Mouse (Mus musculus) neural tube, embryonic 15.5 days (tissue): ENCODE data around the gene Gna13. TPM values are rescaled to one million over a fixed set of nuclear protein-coding genes. Genes with fewer than 3 reads are reported as not detected.

ENCODE experiments used
- ATAC-seq: fragments of 200-750 bp; cut with Nextera tagmentation; 2 replicates; pipeline ENCODE4 v1.8.0; 2017; ENCODE audit warnings: mild to moderate bottlenecking, moderate TSS enrichment, moderate library complexity; ENCODE audit not compliant: low FRiP score
- H3K27ac ChIP-seq: fragments of 300-500 bp; sonication (generic); replicated peaks from 2 replicates; pipeline ENCODE4 v1.5.1; 2015; ENCODE audit warnings: mild to moderate bottlenecking, inconsistent platforms
- H3K27me3 ChIP-seq: fragments of 300-500 bp; sonication (generic); replicated peaks from 2 replicates; pipeline ENCODE4 v1.6.1; 2015; ENCODE audit warnings: inconsistent platforms
- H3K36me3 ChIP-seq: fragments of 300-500 bp; sonication (generic); 2 replicates; pipeline ENCODE4 v1.6.1; 2015; ENCODE audit warnings: inconsistent platforms
- H3K4me1 ChIP-seq: fragments of 300-500 bp; sonication (generic); 2 replicates; pipeline ENCODE4 v1.6.1; 2015; ENCODE audit warnings: inconsistent platforms
- H3K4me2 ChIP-seq: fragments of 300-500 bp; sonication (generic); 2 replicates; pipeline ENCODE4 v1.6.1; 2015; ENCODE audit warnings: inconsistent platforms, mild to moderate bottlenecking, moderate library complexity
- H3K4me3 ChIP-seq: fragments of 300-500 bp; sonication (generic); replicated peaks from 2 replicates; pipeline ENCODE4 v1.5.1; 2015; ENCODE audit warnings: mild to moderate bottlenecking, inconsistent platforms
- H3K9ac ChIP-seq: fragments of 300-500 bp; sonication (generic); replicated peaks from 2 replicates; pipeline ENCODE4 v1.6.1; 2015; ENCODE audit warnings: mild to moderate bottlenecking, inconsistent platforms
- H3K9me3 ChIP-seq: fragments of 300-500 bp; sonication (generic); replicated peaks from 2 replicates; pipeline ENCODE4 v1.6.1; 2016; ENCODE audit warnings: inconsistent platforms
- WGBS: fragments of 180-500 bp; shearing (Covaris S2); methylation state at CpG from one replicate; pipeline ENCODE4 v1.1.7; 2015; ENCODE audit warnings: mixed read lengths; 5-methylcytosine and 5-hydroxymethylcytosine counted together
- polyA plus RNA-seq: library from polyadenylated mRNA; unstranded; fragments of >200 nt; fragmentation: Nextera tagmentation; extraction: Ambion mirVana; gene quantifications from 2 replicates; pipeline ENCODE4 v1.2.1, GENCODE M21; 2015

Gene Gna13
- polyA plus RNA-seq, 1 experiment from 2014 or later: 16.8 TPM

- peak overlapping the region; percentile 81 for H3K4me3 ChIP-seq
- H3K9me3 ChIP-seq: no peaks in the 10 kb centered on the region
- H3K4me2 ChIP-seq: peak overlapping the region; percentile 82
- peak overlapping the region; percentile 94 for H3K27ac ChIP-seq
- H3K27me3 ChIP-seq: 0 out of 2 replicates have a peak, but pooled peaks cover 10% of the 10 kb centered on the region
- H3K36me3 ChIP-seq: peaks cover 5% of the 10 kb centered on the region; the same call in 1 of the 2 replicates
- 0 out of 2 replicates have a peak, but pooled peaks have one; percentile 2 for ATAC-seq
- H3K4me1 ChIP-seq: peaks cover 60% of the 10 kb centered on the region
- peak overlapping the region; percentile 64 for H3K9ac ChIP-seq
- WGBS: 10% methylated on average over 27 of the region's 27 CpGs
Measured at GRCm38 (mm10) chr11:109361631-109362462, 784 bp upstream of the Gna13 start.

DNA sequence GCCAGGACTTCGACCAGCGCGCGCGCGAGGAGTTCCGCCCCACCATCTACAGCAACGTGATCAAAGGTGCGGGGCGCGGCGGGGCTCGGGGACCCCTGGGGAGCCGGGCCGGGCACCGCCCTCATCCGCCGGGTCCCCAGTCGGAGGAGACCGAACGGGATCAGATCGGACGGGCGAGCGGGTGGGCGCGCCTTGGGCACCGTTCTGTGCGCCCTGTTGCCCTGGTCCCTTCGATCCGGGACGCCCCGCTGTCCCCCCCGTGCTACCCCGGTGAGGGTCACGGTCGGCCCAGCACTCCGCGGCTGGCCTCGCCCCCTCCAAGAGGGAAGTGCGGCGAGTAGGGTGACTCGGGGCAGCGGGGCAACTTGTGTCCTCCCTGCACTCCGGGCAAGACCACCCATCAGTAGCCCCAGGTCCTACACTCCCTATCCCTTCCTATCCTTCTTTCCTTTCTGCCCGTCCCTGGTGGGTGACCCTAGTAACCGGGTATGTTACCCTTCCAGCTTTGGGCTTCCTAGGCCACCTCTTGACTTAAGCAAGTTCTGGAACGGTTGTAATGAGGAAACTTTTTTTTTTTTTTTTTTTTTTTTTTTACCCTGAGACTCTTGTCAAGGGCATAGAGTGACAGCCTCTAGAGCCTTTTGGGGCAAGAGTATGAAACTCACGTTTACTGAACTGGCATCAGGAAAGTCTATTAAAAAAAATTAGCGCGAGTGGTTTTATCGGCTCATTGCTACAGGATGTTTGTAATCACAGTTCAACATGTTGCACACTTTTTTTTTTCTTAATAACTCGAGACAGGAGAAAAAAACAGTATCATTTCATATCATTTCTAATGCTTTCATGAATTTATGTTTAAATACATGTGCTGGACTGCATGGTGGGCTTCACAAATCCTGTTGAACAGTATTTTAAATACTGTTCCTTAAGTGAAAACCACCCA lies 831 bp downstream of the Gna13 start:
- peaks cover 5% of the 10 kb centered on the region; the same call in 1 of the 2 replicates for H3K36me3 ChIP-seq
- peak overlapping the region; percentile 94 for H3K27ac ChIP-seq
- ATAC-seq: peak; percentile 59
- peaks cover 75% of the 10 kb centered on the region for H3K4me1 ChIP-seq
- H3K9ac ChIP-seq: peak overlapping the region; percentile 88
- WGBS: 2% methylated on average over 53 of the region's 53 CpGs
- H3K9me3 ChIP-seq: no peaks in the 10 kb centered on the region
- H3K4me2 ChIP-seq: peak overlapping the region; percentile 82
- peak overlapping the region; percentile 81 for H3K4me3 ChIP-seq
- 0 out of 2 replicates have a peak, but pooled peaks cover 10% of the 10 kb centered on the region for H3K27me3 ChIP-seq

GRCm38 (mm10) chr11:109364337-109364736 lies 1.7 kb downstream of the Gna13 start:
- H3K4me1 ChIP-seq: peaks cover 82% of the 10 kb centered on the region
- ATAC-seq: no peak

DNA sequence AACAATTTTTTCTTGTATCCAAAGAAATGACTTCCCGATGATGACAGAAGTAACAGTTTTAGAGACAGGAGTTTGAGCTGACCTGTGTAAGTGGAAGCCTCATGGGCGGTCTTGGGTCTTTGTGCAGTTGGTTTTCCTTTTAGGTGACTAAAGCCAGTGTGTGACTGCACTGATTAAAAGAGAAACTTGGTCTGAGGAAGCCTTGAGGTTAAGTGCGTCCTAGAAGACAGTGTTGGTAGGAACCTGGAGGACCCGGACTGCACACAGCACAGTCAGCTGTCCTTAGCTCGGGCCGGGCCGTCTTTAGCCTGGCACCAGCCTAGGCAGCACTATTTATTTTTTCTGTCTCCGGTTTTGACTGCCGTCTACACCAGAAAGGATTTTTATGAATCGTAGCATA lies 2.2 kb downstream of the Gna13 start:
- Histone ChIP-seq H3K36me3 (peaks cover 5% of the 10 kb centered on the region; the same call in 1 of the 2 replicates), H3K9me3 (no peaks in the 10 kb centered on the region), H3K27me3 (0 out of 2 replicates have a peak, but pooled peaks cover 10% of the 10 kb centered on the region), H3K4me2 (peak overlapping the region; percentile 82), H3K4me3 (peak overlapping the region; percentile 25), H3K27ac (no peak overlapping the region), H3K4me1 (peaks cover 78% of the 10 kb centered on the region), H3K9ac (no peak overlapping the region; the same call in 1 of the 2 replicates)
- ATAC-seq: no peak
- WGBS: 79% methylated on average over 10 of the region's 10 CpGs

More at GRCm38 (mm10) chr11:109364337-109364736, 1.7 kb downstream of the Gna13 start:
- WGBS: 66% methylated on average over 2 of the region's 2 CpGs
- Histone ChIP-seq H3K36me3 (peaks cover 5% of the 10 kb centered on the region; the same call in 1 of the 2 replicates), H3K27ac (no peak overlapping the region), H3K9ac (0 out of 2 replicates have a peak overlapping the region, but pooled peaks have one; percentile 11), H3K9me3 (no peaks in the 10 kb centered on the region), H3K4me2 (peak overlapping the region; percentile 82), H3K4me3 (peak overlapping the region; percentile 25), H3K27me3 (0 out of 2 replicates have a peak, but pooled peaks cover 10% of the 10 kb centered on the region)

GRCm38 (mm10) chr11:109365818-109366217 lies 3.2 kb downstream of the Gna13 start:
- ATAC-seq: no peak
- Histone ChIP-seq H3K9ac (no peak overlapping the region), H3K36me3 (peaks cover 5% of the 10 kb centered on the region; the same call in 1 of the 2 replicates), H3K9me3 (no peaks in the 10 kb centered on the region), H3K4me2 (peak overlapping the region; percentile 82), H3K27me3 (0 out of 2 replicates have a peak, but pooled peaks cover 7% of the 10 kb centered on the region), H3K27ac (no peak overlapping the region), H3K4me3 (0 out of 2 replicates have a peak overlapping the region, but pooled peaks have one; percentile 1), H3K4me1 (peaks cover 77% of the 10 kb centered on the region)
- WGBS: 84% methylated on average over 5 of the region's 5 CpGs

DNA sequence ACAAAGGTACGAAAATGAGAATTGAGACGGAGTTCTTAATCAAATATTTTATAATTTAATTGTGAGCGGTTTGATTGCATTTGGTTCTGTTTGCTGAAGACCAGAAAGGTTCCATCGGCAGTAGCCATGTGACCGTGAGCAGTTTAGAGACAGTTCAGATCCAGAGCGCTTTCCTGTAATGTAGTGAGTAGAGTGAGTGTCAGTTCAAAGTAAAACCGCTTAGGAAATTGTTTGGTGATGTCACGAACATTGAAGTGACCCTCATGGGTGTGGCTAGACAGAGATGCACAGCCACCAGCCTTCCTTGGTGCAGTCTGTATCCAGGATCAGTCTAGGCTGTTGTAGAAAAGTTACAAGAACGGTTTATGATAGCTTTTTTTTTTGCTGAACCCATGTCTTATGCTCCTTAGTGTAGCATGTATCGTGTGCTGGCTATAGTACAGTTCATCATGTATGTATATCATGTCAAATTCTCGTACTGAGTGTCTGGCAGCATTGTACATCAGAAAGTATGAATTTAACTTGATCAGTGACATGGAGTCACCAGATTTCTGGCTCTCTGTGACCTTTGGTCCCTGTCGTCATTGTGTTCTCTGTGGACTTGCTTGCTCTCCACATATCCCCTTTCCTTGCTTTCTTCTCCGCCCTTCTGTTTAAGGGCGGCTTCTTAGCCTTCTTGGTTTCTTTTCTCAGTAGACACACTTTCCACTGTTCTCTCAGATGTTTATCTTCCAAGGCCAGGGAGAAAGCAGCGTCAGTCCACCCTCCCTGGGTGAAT lies 4.4 kb downstream of the Gna13 start:
- peaks cover 5% of the 10 kb centered on the region; the same call in 1 of the 2 replicates for H3K36me3 ChIP-seq
- peaks cover 71% of the 10 kb centered on the region for H3K4me1 ChIP-seq
- no peaks in the 10 kb centered on the region for H3K27me3 ChIP-seq
- no peak for ATAC-seq
- no peak overlapping the region for H3K9ac ChIP-seq
- no peak overlapping the region for H3K4me2 ChIP-seq
- no peaks in the 10 kb centered on the region for H3K9me3 ChIP-seq
- H3K4me3 ChIP-seq: no peak overlapping the region
- no peak overlapping the region for H3K27ac ChIP-seq
- 89% methylated on average over 15 of the region's 15 CpGs for WGBS

DNA sequence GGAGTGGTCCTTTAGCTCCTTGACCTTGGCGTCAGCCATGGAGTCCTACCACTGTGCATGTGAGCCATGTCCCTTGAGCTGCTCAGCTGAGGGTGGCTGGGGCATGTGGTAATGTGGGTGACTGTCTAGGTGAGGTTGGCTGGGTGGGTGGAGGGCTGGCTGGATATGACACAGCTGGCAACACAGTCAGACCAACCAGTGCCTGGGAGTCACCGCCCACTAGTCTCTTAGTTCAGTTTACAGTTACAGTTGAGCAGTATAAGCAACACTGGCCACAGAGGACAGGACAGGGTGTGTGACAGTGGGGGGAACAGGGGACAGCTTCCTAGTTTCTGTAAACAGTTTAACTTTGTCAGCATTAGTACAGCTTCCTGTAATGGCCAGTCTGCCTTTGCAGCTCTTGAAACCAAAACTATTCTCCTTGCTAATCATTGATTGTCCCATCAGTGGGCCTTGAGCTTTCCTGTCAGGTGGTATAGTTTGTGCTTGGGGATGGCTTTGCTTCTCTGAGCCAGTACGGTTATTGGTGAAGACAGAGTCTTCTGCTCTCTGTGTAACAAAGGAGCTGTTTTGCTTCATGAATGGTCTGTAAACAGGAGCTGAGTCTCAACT lies 6.5 kb downstream of the Gna13 start:
- WGBS: 93% methylated on average over 3 of the region's 3 CpGs

DNA sequence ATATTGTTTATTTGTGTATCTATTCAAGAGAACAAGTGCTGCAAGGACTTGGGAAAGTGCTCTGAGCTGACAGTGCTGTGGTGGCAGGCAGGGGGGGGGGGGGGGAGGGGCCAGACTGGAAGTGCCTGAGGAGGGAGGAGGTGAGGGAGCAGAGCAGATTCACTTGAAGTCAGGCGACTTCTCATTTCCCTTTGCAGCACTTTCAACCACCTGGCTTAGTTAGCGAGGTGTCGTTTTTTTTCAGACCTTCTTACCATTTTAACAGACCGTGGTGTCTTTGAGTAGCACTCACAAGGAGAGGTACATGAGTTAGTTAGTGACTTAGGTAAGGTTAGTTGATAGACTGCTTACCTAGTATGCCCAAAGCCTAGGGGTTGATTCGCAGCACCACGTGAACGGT lies 12.8 kb downstream of the Gna13 start:
- 0 out of 2 replicates have a peak, but pooled peaks cover 3% of the 10 kb centered on the region for H3K36me3 ChIP-seq
- ATAC-seq: no peak
- no peaks in the 10 kb centered on the region for H3K9me3 ChIP-seq
- H3K4me2 ChIP-seq: no peak overlapping the region
- no peak overlapping the region for H3K9ac ChIP-seq
- H3K27me3 ChIP-seq: no peaks in the 10 kb centered on the region
- WGBS: 76% methylated on average over 7 of the region's 7 CpGs
- peaks cover 38% of the 10 kb centered on the region for H3K4me1 ChIP-seq
- H3K4me3 ChIP-seq: no peak overlapping the region
- H3K27ac ChIP-seq: no peak overlapping the region

More for the DNA sequence above, 6.5 kb downstream of the Gna13 start:
- Histone ChIP-seq H3K4me2 (no peak overlapping the region), H3K9me3 (no peaks in the 10 kb centered on the region), H3K4me1 (peaks cover 65% of the 10 kb centered on the region), H3K9ac (no peak overlapping the region), H3K4me3 (no peak overlapping the region), H3K36me3 (peaks cover 9% of the 10 kb centered on the region; the same call in 1 of the 2 replicates), H3K27me3 (no peaks in the 10 kb centered on the region), H3K27ac (no peak overlapping the region)
- no peak for ATAC-seq

- no peak overlapping the region for H3K4me2 ChIP-seq
- peak overlapping the region; percentile 33; the same call in 1 of the 2 replicates for H3K27ac ChIP-seq
- ATAC-seq: no peak
Measured at GRCm38 (mm10) chr11:109376484-109377143, 14.0 kb downstream of the Gna13 start.

GRCm38 (mm10) chr11:109377477-109377876 lies 14.8 kb downstream of the Gna13 start:
- WGBS: 27% methylated on average over 10 of the region's 10 CpGs
- H3K27ac ChIP-seq: no peak overlapping the region
- no peak overlapping the region for H3K4me2 ChIP-seq

More at GRCm38 (mm10) chr11:109376484-109377143, 14.0 kb downstream of the Gna13 start:
- Histone ChIP-seq H3K27me3 (no peaks in the 10 kb centered on the region), H3K4me1 (peaks cover 29% of the 10 kb centered on the region), H3K36me3 (0 out of 2 replicates have a peak, but pooled peaks cover 3% of the 10 kb centered on the region), H3K9ac (no peak overlapping the region), H3K9me3 (no peaks in the 10 kb centered on the region), H3K4me3 (no peak overlapping the region)
- WGBS: 58% methylated on average over 7 of the region's 7 CpGs

More at GRCm38 (mm10) chr11:109377477-109377876, 14.8 kb downstream of the Gna13 start:
- Histone ChIP-seq H3K9me3 (no peaks in the 10 kb centered on the region), H3K4me3 (no peak overlapping the region), H3K27me3 (no peaks in the 10 kb centered on the region), H3K36me3 (0 out of 2 replicates have a peak, but pooled peaks cover 3% of the 10 kb centered on the region), H3K4me1 (peaks cover 29% of the 10 kb centered on the region), H3K9ac (no peak overlapping the region)
- ATAC-seq: 0 out of 2 replicates have a peak, but pooled peaks have one; percentile 45
